Mouse (Mus musculus) embryonic facial prominence, embryonic 13.5 days (tissue): ENCODE results near the gene Ppp1ca. TPM values are rescaled to one million over a fixed set of nuclear protein-coding genes. Genes with fewer than 3 reads are reported as not detected.

Source experiments
- ATAC-seq: fragments of 200-750 bp; cut with Nextera tagmentation; 2 replicates; pipeline ENCODE4 v1.8.0; 2017; ENCODE audit warnings: low read depth; ENCODE audit not compliant: insufficient number of reproducible peaks, insufficient read depth, low FRiP score, low TSS enrichment
- H3K27ac ChIP-seq: fragments of 300-500 bp; sonication (generic); 2 replicates; pipeline ENCODE4 v1.5.1; 2015; ENCODE audit warnings: moderate library complexity, mild to moderate bottlenecking, inconsistent platforms
- H3K27me3 ChIP-seq: fragments of 300-500 bp; sonication (generic); 2 replicates; pipeline ENCODE4 v1.6.1; 2015; ENCODE audit warnings: mild to moderate bottlenecking, inconsistent platforms
- H3K36me3 ChIP-seq: fragments of 300-500 bp; sonication (generic); 2 replicates; pipeline ENCODE4 v1.6.1; 2015; ENCODE audit warnings: mild to moderate bottlenecking, inconsistent platforms
- H3K4me1 ChIP-seq: fragments of 300-500 bp; sonication (generic); 2 replicates; pipeline ENCODE4 v1.6.1; 2015; ENCODE audit warnings: inconsistent platforms
- H3K4me2 ChIP-seq: fragments of 300-500 bp; sonication (generic); 2 replicates; pipeline ENCODE4 v1.6.1; 2015; ENCODE audit warnings: moderate library complexity, mild to moderate bottlenecking, inconsistent platforms
- H3K4me3 ChIP-seq: fragments of 300-500 bp; sonication (generic); 2 replicates; pipeline ENCODE4 v1.5.1; 2015; ENCODE audit warnings: mild to moderate bottlenecking, inconsistent platforms
- H3K9ac ChIP-seq: fragments of 300-500 bp; sonication (generic); 2 replicates; pipeline ENCODE4 v1.6.1; 2015; ENCODE audit warnings: mild to moderate bottlenecking, inconsistent platforms
- H3K9me3 ChIP-seq: fragments of 300-500 bp; sonication (generic); 2 replicates; pipeline ENCODE4 v1.6.1; 2016; ENCODE audit warnings: inconsistent platforms
- whole genome bisulfite sequencing: fragments of 180-500 bp; shearing (Covaris S2); methylation state at CpG from one replicate; pipeline ENCODE4 v1.1.7; 2015; ENCODE audit warnings: mixed read lengths; 5-methylcytosine and 5-hydroxymethylcytosine counted together
- polyA plus RNA-seq: library from polyadenylated mRNA; unstranded; fragments of >200 nt; fragmentation: Nextera tagmentation; extraction: Ambion mirVana; gene quantifications from 2 replicates; pipeline ENCODE4 v1.2.1, GENCODE M21; 2015

Ppp1ca gene
- polyA plus RNA-seq, 1 experiment from 2014 or later, result 789 TPM

DNA sequence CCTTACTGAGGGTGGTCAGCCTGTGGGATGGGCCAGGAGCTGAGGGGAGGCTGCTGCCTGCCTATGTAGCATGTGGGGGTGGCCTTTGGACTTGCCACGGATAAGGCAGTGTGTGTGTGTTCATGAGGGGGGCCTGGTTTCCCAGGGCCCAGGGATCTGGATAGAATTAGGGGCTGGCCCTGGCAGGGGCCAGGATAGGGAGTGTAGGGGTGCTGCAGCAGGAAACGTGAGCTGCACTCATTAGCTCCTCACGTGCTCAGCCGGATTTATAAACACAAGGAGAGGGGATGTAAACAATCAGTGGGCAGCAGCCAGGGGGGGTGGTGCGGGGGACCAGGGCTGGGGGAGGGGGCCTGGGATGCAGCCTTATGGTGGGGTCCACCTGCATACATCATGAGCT lies 25.3 kb downstream of the Ppp1ca start:
- H3K9ac ChIP-seq, result peak overlapping the region; percentile 64
- H3K4me3 ChIP-seq, result peak overlapping the region; percentile 95
- H3K9me3 ChIP-seq, result no peaks in the 10 kb centered on the region
- peak overlapping the region; percentile 63 for H3K27ac ChIP-seq
- H3K36me3 ChIP-seq, result peaks cover 8% of the 10 kb centered on the region
- peaks cover 84% of the 10 kb centered on the region for H3K4me1 ChIP-seq
- H3K4me2 ChIP-seq, result peak overlapping the region; percentile 87
- peak; percentile 37; the same call in 1 of the 2 replicates for ATAC-seq
- WGBS, result 2% methylated on average over 5 of the region's 5 CpGs
- no peaks in the 10 kb centered on the region for H3K27me3 ChIP-seq

DNA sequence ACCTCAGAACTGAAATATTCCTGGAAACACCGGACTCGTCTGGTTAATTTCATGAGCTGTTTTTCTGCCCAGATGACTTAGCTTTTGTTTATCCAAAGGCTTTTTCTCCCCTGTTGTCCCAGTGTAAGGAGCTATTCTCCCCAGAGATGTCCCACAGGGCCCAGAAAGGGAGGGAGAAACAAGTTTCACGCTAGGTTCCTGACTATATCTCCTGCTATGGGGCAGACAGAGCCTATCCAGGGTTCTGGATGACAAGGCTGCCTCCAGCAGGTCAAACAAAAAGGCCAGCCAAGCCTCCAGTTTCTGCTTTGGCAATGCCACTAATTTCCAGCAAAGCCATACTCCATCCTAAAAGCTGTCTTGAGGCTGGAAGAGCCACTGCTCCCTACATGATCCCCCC lies 26.0 kb downstream of the Ppp1ca start:
- 38% methylated on average over 3 of the region's 3 CpGs for WGBS
- ATAC-seq, result no peak
- Histone ChIP-seq H3K9ac (0 out of 2 replicates have a peak overlapping the region, but pooled peaks have one; percentile 21), H3K4me3 (peak overlapping the region; percentile 95; the same call in 1 of the 2 replicates), H3K27me3 (no peaks in the 10 kb centered on the region), H3K9me3 (no peaks in the 10 kb centered on the region), H3K36me3 (peaks cover 15% of the 10 kb centered on the region), H3K4me1 (peaks cover 81% of the 10 kb centered on the region), H3K27ac (peak overlapping the region; percentile 60), H3K4me2 (peak overlapping the region; percentile 87)

DNA sequence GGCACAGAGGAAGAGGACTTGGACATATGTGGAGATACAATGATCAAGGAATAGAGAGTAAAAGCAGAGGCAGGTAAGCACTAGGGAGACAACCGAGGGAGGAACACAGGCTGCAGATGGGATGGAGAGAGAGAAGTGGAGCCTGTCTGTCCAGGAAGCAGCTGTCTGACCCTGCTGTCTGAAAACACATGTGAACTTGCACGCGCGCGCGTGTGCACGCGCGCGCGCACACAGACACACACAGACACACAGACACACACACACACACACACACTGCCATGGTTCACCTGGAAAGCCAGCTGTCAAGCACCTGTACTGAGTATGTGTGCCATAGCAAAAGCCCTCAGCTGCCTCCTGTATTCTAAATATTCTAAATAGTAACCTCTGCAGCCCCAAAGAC lies 26.4 kb downstream of the Ppp1ca start:
- H3K4me3 ChIP-seq, result no peak overlapping the region; the same call in 1 of the 2 replicates
- ATAC-seq, result no peak
- H3K4me1 ChIP-seq, result peaks cover 76% of the 10 kb centered on the region
- peaks cover 19% of the 10 kb centered on the region for H3K36me3 ChIP-seq
- peak overlapping the region; percentile 60 for H3K27ac ChIP-seq
- WGBS, result 85% methylated on average over 11 of the region's 11 CpGs
- H3K9ac ChIP-seq, result 0 out of 2 replicates have a peak overlapping the region, but pooled peaks have one; percentile 21
- H3K4me2 ChIP-seq, result peak overlapping the region; percentile 87; the same call in 1 of the 2 replicates
- H3K9me3 ChIP-seq, result no peaks in the 10 kb centered on the region
- no peaks in the 10 kb centered on the region for H3K27me3 ChIP-seq

DNA sequence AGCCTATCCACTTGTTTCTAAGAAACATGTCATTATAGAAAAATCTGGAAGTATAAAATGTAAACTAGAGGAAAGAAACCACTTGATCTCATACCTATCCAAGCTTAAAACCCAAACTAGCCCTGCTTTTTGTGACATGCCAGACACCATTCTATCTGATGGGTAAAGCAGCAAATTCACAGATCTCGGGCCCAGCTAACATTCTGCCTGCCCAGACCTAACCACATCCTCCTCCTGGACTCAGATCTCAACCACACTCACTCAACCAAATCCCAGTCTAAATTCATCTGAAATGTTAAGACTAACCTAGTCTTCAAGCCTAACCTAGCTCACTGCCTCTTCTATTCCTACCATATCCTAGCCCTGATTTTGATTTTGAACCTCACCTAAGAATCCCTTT lies 26.9 kb downstream of the Ppp1ca start:
- Histone ChIP-seq H3K9me3 (no peaks in the 10 kb centered on the region), H3K4me1 (peaks cover 71% of the 10 kb centered on the region), H3K36me3 (peaks cover 23% of the 10 kb centered on the region), H3K27ac (0 out of 2 replicates have a peak overlapping the region, but pooled peaks have one; percentile 48), H3K9ac (no peak overlapping the region), H3K27me3 (no peaks in the 10 kb centered on the region), H3K4me2 (no peak overlapping the region), H3K4me3 (no peak overlapping the region)
- WGBS, result 58% methylated on average over 1 of the region's 1 CpGs
- no peak for ATAC-seq

DNA sequence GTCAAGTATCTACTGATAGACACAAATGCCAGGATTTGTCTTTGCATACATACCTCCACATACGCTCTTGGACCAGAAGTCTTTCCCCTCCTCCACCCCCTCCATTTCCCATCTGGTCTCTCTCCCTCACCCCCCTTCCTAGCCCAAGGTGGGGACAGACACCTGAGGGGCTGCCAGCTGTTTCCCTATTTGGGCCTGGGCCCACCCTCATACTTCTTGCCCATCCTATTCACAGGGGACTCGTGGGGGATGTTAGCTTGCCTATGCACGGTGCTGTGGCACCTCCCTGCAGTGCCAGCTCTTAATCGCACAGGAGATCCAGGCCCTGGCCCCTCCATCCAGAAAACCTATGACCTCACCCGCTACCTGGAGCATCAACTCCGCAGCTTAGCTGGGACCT lies 28.1 kb downstream of the Ppp1ca start:
- peaks cover 68% of the 10 kb centered on the region for H3K4me1 ChIP-seq
- H3K4me3 ChIP-seq, result 0 out of 2 replicates have a peak overlapping the region, but pooled peaks have one; percentile 12
- peak overlapping the region; percentile 26 for H3K4me2 ChIP-seq
- peaks cover 24% of the 10 kb centered on the region for H3K36me3 ChIP-seq
- peak overlapping the region; percentile 44 for H3K9ac ChIP-seq
- no peak for ATAC-seq
- H3K27ac ChIP-seq, result peak overlapping the region; percentile 48
- no peaks in the 10 kb centered on the region for H3K27me3 ChIP-seq
- H3K9me3 ChIP-seq, result no peaks in the 10 kb centered on the region
- 78% methylated on average over 6 of the region's 6 CpGs for WGBS

DNA sequence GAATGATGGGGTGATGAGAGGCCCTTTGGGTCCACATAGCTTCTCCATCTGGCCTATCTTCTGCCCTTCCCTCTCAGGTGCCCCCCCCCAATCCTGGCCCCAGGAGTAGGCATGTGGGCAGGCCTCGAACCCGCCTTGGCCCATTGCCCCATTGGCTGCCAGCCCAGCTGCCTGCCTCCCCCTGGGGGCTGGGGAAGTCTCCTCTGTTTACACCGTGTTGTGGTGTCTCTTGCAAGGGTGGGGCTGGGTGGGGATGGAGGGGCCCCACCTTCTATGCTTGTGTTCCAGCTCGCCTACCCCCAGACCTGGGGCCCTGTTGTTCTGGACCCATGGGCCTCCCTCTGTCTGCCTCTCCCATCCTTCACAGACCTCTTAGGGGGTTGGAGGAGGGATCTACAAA lies 28.6 kb downstream of the Ppp1ca start:
- 0 out of 2 replicates have a peak, but pooled peaks have one; percentile 7 for ATAC-seq
- Histone ChIP-seq H3K9me3 (no peaks in the 10 kb centered on the region), H3K9ac (peak overlapping the region; percentile 44), H3K36me3 (peaks cover 24% of the 10 kb centered on the region), H3K27ac (peak overlapping the region; percentile 48), H3K27me3 (no peaks in the 10 kb centered on the region), H3K4me2 (peak overlapping the region; percentile 26), H3K4me3 (0 out of 2 replicates have a peak overlapping the region, but pooled peaks have one; percentile 12), H3K4me1 (peaks cover 67% of the 10 kb centered on the region)
- 25% methylated on average over 4 of the region's 4 CpGs for WGBS

DNA sequence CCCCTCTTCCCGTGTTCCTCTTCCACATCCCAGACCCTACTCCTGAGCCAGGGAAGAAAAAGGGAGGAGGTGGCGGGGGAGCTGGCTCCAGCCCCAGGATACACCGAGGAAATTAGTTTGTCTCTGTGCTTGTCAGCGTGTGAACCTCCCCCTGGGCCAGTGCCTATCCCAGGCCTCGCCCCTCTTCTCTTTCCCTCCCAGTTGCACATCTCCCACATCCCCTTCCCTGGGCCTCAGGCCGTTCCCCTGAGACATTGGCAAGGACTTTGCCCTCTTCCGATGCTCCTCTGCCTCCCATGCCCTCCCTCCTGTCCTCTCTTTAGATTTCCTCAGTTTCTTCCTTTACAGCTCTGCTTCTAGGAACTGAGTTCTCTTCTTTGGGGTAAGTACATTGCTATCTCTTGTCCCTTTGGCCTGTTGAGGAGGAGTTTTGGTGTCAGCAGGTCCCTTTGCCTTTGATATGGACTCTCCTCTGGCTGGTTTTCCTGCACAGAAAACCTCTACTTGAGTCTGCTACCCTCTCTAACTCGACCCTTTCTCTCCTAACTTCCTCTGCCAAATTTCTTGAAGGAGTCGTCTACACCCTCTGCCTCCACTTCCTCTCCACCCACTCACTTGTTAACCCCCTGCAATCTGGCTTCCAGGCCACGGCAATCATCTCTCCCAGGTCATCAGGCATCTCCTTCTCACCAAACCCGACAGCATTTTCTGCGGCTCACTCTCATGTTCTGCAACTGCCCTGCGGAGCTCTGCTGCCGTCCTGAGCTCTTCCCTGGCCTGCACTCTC lies 29.3 kb downstream of the Ppp1ca start:
- Histone ChIP-seq H3K4me1 (peaks cover 60% of the 10 kb centered on the region), H3K9ac (peak overlapping the region; percentile 44), H3K4me2 (peak overlapping the region; percentile 26), H3K4me3 (no peak overlapping the region), H3K36me3 (peaks cover 24% of the 10 kb centered on the region), H3K27ac (peak overlapping the region; percentile 48), H3K9me3 (no peaks in the 10 kb centered on the region), H3K27me3 (no peaks in the 10 kb centered on the region)
- ATAC-seq, result 0 out of 2 replicates have a peak, but pooled peaks have one; percentile 1
- WGBS, result 31% methylated on average over 14 of the region's 14 CpGs

DNA sequence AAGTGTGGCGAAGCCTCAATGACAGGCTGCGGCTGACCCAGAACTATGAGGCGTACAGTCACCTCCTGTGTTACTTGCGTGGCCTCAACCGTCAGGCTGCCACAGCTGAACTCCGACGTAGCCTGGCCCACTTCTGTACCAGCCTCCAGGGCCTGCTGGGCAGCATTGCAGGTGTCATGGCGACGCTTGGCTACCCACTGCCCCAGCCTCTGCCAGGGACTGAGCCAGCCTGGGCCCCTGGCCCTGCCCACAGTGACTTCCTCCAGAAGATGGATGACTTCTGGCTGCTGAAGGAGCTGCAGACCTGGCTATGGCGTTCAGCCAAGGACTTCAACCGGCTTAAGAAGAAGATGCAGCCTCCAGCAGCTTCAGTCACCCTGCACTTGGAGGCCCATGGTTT lies 30.3 kb downstream of the Ppp1ca start:
- no peak overlapping the region for H3K4me3 ChIP-seq
- no peaks in the 10 kb centered on the region for H3K9me3 ChIP-seq
- peaks cover 50% of the 10 kb centered on the region for H3K4me1 ChIP-seq
- 82% methylated on average over 11 of the region's 11 CpGs for WGBS
- no peak overlapping the region for H3K4me2 ChIP-seq
- H3K27ac ChIP-seq, result no peak overlapping the region
- H3K36me3 ChIP-seq, result peaks cover 24% of the 10 kb centered on the region
- 0 out of 2 replicates have a peak overlapping the region, but pooled peaks have one; percentile 11 for H3K9ac ChIP-seq
- no peak for ATAC-seq
- no peaks in the 10 kb centered on the region for H3K27me3 ChIP-seq

DNA sequence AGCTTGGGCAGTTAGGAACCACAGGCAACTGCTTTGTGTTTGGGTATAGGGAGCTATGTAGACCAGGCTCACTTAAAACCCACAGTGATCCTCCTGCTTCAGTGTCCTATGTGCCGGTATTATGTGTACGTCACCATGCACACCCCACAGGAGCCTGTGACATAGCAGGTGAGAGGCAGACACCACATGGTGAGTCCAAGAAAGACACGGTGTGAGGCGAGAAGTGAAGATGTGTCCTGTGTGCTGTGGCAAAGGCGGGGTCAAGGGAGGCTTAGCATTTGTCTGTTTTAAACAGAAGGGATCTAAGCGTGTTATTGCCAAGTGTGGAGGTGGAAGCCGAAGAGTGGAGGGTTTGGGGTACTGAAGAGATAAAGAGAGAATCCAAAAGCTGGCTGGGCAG lies 34.9 kb downstream of the Ppp1ca start:
- H3K9ac ChIP-seq, result no peak overlapping the region
- no peaks in the 10 kb centered on the region for H3K9me3 ChIP-seq
- H3K4me1 ChIP-seq, result peaks cover 23% of the 10 kb centered on the region
- H3K27ac ChIP-seq, result no peak overlapping the region
- peaks cover 10% of the 10 kb centered on the region for H3K27me3 ChIP-seq
- no peak overlapping the region for H3K4me3 ChIP-seq
- no peak overlapping the region for H3K4me2 ChIP-seq
- H3K36me3 ChIP-seq, result peaks cover 19% of the 10 kb centered on the region
- ATAC-seq, result no peak
- whole genome bisulfite sequencing, result 92% methylated on average over 7 of the region's 7 CpGs

DNA sequence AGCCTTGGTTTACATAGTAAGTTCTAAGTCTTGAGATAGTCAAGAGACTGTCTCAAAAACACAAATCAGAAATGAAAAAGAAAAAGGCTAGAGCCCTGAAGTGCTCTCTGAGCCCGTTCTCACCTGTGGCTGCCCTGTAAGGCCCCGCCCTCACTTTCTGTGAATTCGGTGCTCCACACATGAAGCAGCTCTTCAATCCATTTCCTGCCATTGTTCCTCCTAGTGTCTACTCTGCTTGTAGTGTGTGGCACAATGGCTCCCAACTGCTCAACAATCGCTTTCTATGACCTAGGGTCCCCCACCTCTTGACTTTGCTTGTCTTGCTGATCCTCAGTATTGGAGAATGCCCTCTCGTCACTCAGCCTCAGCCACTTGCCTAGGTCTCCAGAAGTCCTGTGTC lies 35.6 kb downstream of the Ppp1ca start:
- H3K4me1 ChIP-seq, result peaks cover 24% of the 10 kb centered on the region
- H3K27me3 ChIP-seq, result peaks cover 10% of the 10 kb centered on the region
- WGBS, result 72% methylated on average over 5 of the region's 5 CpGs
- no peak overlapping the region for H3K9ac ChIP-seq
- H3K4me2 ChIP-seq, result no peak overlapping the region
- H3K4me3 ChIP-seq, result no peak overlapping the region
- no peaks in the 10 kb centered on the region for H3K9me3 ChIP-seq
- H3K27ac ChIP-seq, result no peak overlapping the region
- no peak for ATAC-seq
- peaks cover 13% of the 10 kb centered on the region for H3K36me3 ChIP-seq

DNA sequence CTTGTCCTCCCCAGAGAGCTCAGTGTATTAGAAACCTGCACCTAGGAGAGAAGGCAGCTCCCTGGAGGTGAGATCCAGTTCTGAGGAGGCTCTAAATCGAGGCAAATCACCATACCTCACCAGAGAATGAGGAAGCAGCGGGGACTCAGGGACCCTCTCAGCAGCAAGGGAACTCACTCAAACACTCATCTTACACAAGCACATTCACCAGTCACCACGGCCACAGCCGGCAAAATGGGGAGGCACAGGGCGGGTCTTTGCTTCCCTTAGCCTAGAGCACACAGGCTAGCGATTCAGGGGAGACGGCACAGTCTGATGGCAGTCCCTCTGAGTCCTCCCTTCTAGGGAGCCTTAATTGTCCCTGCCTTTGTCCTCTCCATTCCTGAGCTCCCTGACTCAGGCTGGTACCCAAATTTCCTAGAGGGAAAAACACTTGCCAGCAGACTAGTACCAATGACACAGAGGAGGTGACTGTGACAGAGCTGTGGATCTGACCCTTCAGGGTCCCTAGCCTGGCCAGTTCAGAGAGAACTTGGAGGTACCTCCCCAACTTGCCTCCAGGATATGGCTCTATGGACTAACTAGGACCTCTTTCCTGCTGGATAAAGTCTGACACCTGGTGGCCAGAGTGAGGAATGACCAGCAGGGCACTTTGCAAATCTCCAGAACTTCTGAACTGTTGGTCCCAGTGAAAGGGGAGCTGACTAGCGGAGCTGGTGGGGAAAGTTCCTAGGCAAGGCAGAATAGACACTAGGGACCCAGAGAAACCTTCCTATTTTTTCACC lies 36.2 kb downstream of the Ppp1ca start:
- peaks cover 6% of the 10 kb centered on the region for H3K36me3 ChIP-seq
- H3K4me2 ChIP-seq, result no peak overlapping the region
- no peak overlapping the region for H3K27ac ChIP-seq
- WGBS, result 18% methylated on average over 8 of the region's 8 CpGs
- H3K4me1 ChIP-seq, result peaks cover 26% of the 10 kb centered on the region
- H3K27me3 ChIP-seq, result peaks cover 10% of the 10 kb centered on the region
- ATAC-seq, result no peak
- no peaks in the 10 kb centered on the region for H3K9me3 ChIP-seq
- H3K9ac ChIP-seq, result 0 out of 2 replicates have a peak overlapping the region, but pooled peaks have one; percentile 37
- no peak overlapping the region for H3K4me3 ChIP-seq
